Mouse (Mus musculus) thymus, adult 2 months (tissue): ENCODE measurements around the gene Pramel7. TPM values are rescaled to one million over a fixed set of nuclear protein-coding genes. Genes with fewer than 3 reads are reported as not detected.

ENCODE experiments used
- DNase-seq: peaks from one replicate; pipeline ENCODE4 v3.0.0; 2021
- H3K27ac ChIP-seq: fragments of 200-500 bp; 2 replicates; pipeline ENCODE4 v1.5.1; 2012; ENCODE audit warnings: low read length, control low read depth; ENCODE audit not compliant: control insufficient read depth, insufficient read depth
- H3K27me3 ChIP-seq: fragments of 200-500 bp; 2 replicates; pipeline ENCODE4 v1.6.1; 2012; ENCODE audit warnings: mild to moderate bottlenecking, low read length, moderate library complexity, mixed read lengths; ENCODE audit not compliant: control insufficient read depth, insufficient read depth
- H3K36me3 ChIP-seq: fragments of 200-500 bp; 2 replicates; pipeline ENCODE4 v1.6.1; 2012; ENCODE audit warnings: mild to moderate bottlenecking, low read length, moderate library complexity; ENCODE audit not compliant: control insufficient read depth, insufficient read depth
- H3K4me1 ChIP-seq: fragments of 200-500 bp; replicated peaks from 2 replicates; pipeline ENCODE4 v1.6.1; 2012; ENCODE audit warnings: low read length; ENCODE audit not compliant: control insufficient read depth, insufficient read depth
- H3K4me3 ChIP-seq: fragments of 200-500 bp; 2 replicates; pipeline ENCODE4 v1.5.1; 2012; ENCODE audit warnings: mild to moderate bottlenecking, low read length, control low read depth, moderate library complexity; ENCODE audit not compliant: control insufficient read depth, insufficient read depth
- CTCF ChIP-seq: fragments of 200-500 bp; IDR thresholded peaks from 2 replicates; pipeline ENCODE4 v1.5.1; 2012; ENCODE audit warnings: mild to moderate bottlenecking, control low read depth, low read length, moderate library complexity, borderline replicate concordance; ENCODE audit not compliant: control insufficient read depth, poor library complexity, insufficient read depth; ENCODE audit errors: extremely low read depth
- POLR2A ChIP-seq: fragments of 200-500 bp; IDR thresholded peaks from 2 replicates; pipeline ENCODE4 v1.6.1; 2012; ENCODE audit warnings: mild to moderate bottlenecking, low read length, control low read depth, moderate library complexity; ENCODE audit not compliant: control insufficient read depth, poor library complexity, insufficient read depth; ENCODE audit errors: extremely low read depth
- polyA plus RNA-seq: library from polyadenylated mRNA; depleted of rRNA; stranded (reverse); fragments of >200 nt; gene quantifications from 2 replicates; pipeline ENCODE4 v1.2.3, GENCODE M21; 2012; rRNA removed

Gene Pramel7
- polyA plus RNA-seq, 1 experiment: not detected

DNA sequence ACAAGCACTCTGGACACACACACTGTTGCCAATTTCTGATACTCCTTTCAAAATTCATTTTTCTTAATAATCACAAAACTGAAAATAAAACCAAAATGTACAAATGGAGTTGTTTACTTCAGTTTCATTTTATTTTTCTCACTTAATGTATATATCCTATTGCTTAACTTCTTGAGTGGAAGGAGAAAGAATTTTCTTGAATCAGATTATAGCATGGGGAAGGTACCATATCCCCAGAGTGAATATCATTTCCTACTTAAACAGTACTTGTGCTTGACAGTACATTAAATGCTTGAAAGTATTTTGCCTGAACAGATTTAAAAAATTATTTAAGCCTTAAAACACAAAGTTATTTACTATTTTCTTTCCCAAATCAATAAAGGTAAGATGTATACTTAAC is 43.2 kb downstream of the Pramel7 start, which contains the start of gene Olfr1126:
Gene Olfr1126, plus strand, starts transcription at position 301 of the 400 bp plus-strand sequence.
- Histone ChIP-seq H3K27ac (no peak within 1 kb of the TSS), H3K36me3 (no peaks in the 10 kb centered on the region), H3K27me3 (no peaks in the 10 kb centered on the region), H3K4me1 (no peaks in the 10 kb centered on the region), H3K4me3 (no peak within 1 kb of the TSS)
- DNase-seq: no peak
- TF ChIP-seq POLR2A: no peak
- no peak for TF ChIP-seq CTCF

Other genes starting within 250 kb of the Pramel7 start
- not detected in 2 replicates for gene Olfr1115, start 249.1 kb downstream of the Pramel7 start, polyA plus RNA-seq
- not detected in 2 replicates for gene Olfr1116, start 229.6 kb downstream of the Pramel7 start, polyA plus RNA-seq
- gene Olfr1118, start 189.5 kb downstream of the Pramel7 start, polyA plus RNA-seq: not detected in 2 replicates
- not detected in 2 replicates for gene Olfr1120, start 142.3 kb downstream of the Pramel7 start, polyA plus RNA-seq
- not detected in 2 replicates for gene Olfr1121, start 127.2 kb downstream of the Pramel7 start, polyA plus RNA-seq
- not detected in 2 replicates for gene Olfr1122, start 111.2 kb downstream of the Pramel7 start, polyA plus RNA-seq
- gene Olfr1123, start 80.5 kb downstream of the Pramel7 start, polyA plus RNA-seq: not detected in 2 replicates
- not detected in 2 replicates for gene Olfr1124, start 66.8 kb downstream of the Pramel7 start, polyA plus RNA-seq
- gene Olfr1126, start 43.1 kb downstream of the Pramel7 start, polyA plus RNA-seq: not detected in 2 replicates
- gene Pramel6, start 9.5 kb upstream of the Pramel7 start, polyA plus RNA-seq: not detected in 2 replicates
- gene Olfr153, start 34.7 kb upstream of the Pramel7 start, polyA plus RNA-seq: not detected in 2 replicates
- gene Olfr1128, start 48.4 kb upstream of the Pramel7 start, polyA plus RNA-seq: not detected in 2 replicates
- not detected in 2 replicates for gene Olfr1129, start 76.8 kb upstream of the Pramel7 start, polyA plus RNA-seq
- gene Olfr1130, start 109.1 kb upstream of the Pramel7 start, polyA plus RNA-seq: not detected in 2 replicates
- not detected in 2 replicates for gene Olfr1131, start 130.0 kb upstream of the Pramel7 start, polyA plus RNA-seq
- not detected in 2 replicates for gene Olfr1132, start 140.4 kb upstream of the Pramel7 start, polyA plus RNA-seq
- gene Olfr1133, start 150.3 kb upstream of the Pramel7 start, polyA plus RNA-seq: not detected in 2 replicates
- not detected in 2 replicates for gene Olfr1134, start 161.4 kb upstream of the Pramel7 start, polyA plus RNA-seq
- gene Olfr1135, start 176.6 kb upstream of the Pramel7 start, polyA plus RNA-seq: not detected in 2 replicates
- 0.40 TPM in 1 of 2 replicates, not detected in the other for gene Olfr1136, start 196.9 kb upstream of the Pramel7 start, polyA plus RNA-seq
- gene Olfr1137, start 216.1 kb upstream of the Pramel7 start, polyA plus RNA-seq: not detected in 2 replicates
- gene Olfr1138, start 242.9 kb upstream of the Pramel7 start, polyA plus RNA-seq: not detected in 2 replicates
- not detected in 2 replicates for gene Olfr1140, start 246.7 kb upstream of the Pramel7 start, polyA plus RNA-seq